Mouse (Mus musculus) erythroblast, embryonic 14.5 days (primary cell): ENCODE results near the gene Aplf. TPM values are rescaled to one million over a fixed set of nuclear protein-coding genes. Genes with fewer than 3 reads are reported as not detected.
A peak's percentile ranks its signal among the peaks of the same experiment; 100 is the strongest.

Source experiments
- H3K27me3 ChIP-seq: 2 replicates; pipeline ENCODE4 v1.6.1; 2012; ENCODE audit warnings: inconsistent platforms; ENCODE audit not compliant: control insufficient read depth
- H3K36me3 ChIP-seq: 2 replicates; pipeline ENCODE4 v1.6.1; 2012; ENCODE audit warnings: mild to moderate bottlenecking, inconsistent platforms; ENCODE audit not compliant: control insufficient read depth
- H3K4me1 ChIP-seq: 2 replicates; pipeline ENCODE4 v1.6.1; 2012; ENCODE audit warnings: inconsistent platforms; ENCODE audit not compliant: control insufficient read depth
- H3K4me3 ChIP-seq: replicated peaks from 2 replicates; pipeline ENCODE3; 2012; ENCODE audit warnings: moderate library complexity, mild to moderate bottlenecking, inconsistent platforms
- H3K9me3 ChIP-seq: 2 replicates; pipeline ENCODE4 v1.6.1; 2012; ENCODE audit warnings: low read length, inconsistent platforms, mixed read lengths; ENCODE audit not compliant: control insufficient read depth
- GATA1 ChIP-seq: IDR thresholded peaks from 2 replicates; pipeline ENCODE4 v1.6.1; 2012; ENCODE audit warnings: low read length, inconsistent platforms, mixed read lengths
- TAL1 ChIP-seq: IDR thresholded peaks from 3 replicates; pipeline ENCODE4 v1.6.1; 2012; ENCODE audit warnings: low read length, inconsistent platforms, mixed read lengths
- polyA plus RNA-seq: library from polyadenylated mRNA; stranded (reverse); fragments of >175 nt; gene quantifications from 2 replicates; pipeline ENCODE4 v1.2.3, GENCODE M21; 2012

The Aplf gene
- polyA plus RNA-seq, 1 experiment = 1.7 TPM

GRCm38 (mm10) chr6:87669894-87670588 is 2.0 kb downstream of the Aplf start:
- no peaks in the 10 kb centered on the region for H3K27me3 ChIP-seq
- peak overlapping the region; percentile 86 for H3K4me3 ChIP-seq
- peaks cover 76% of the 10 kb centered on the region for H3K4me1 ChIP-seq
- TF ChIP-seq GATA1 = no peak
- TF ChIP-seq TAL1 = no peak
- H3K9me3 ChIP-seq = peaks cover 3% of the 10 kb centered on the region
- peaks cover 31% of the 10 kb centered on the region for H3K36me3 ChIP-seq

DNA sequence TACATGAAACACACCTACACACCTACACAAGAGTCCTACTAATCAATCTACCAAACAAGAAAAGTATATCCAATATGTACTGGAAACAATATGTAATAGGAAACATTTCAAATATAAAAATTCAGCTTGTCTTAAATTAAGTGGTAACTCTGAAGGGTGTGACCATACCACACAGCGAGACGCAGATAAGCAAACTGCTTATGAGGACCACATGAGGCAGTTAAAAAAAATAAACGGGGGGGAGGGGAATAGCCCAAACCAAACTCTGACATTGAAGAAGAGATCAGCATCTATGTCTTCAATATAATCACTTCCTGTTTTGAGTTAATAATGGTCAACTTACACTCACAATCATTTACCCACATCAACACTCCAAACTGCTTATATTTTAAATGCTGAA is 3.3 kb downstream of the Aplf start:
- no peaks in the 10 kb centered on the region for H3K27me3 ChIP-seq
- H3K4me1 ChIP-seq = peaks cover 64% of the 10 kb centered on the region
- H3K4me3 ChIP-seq = peak overlapping the region; percentile 37
- peaks cover 38% of the 10 kb centered on the region for H3K36me3 ChIP-seq
- no peak; the same call in 1 of the 2 replicates for TF ChIP-seq GATA1
- TF ChIP-seq TAL1 = no peak
- H3K9me3 ChIP-seq = peaks cover 3% of the 10 kb centered on the region

DNA sequence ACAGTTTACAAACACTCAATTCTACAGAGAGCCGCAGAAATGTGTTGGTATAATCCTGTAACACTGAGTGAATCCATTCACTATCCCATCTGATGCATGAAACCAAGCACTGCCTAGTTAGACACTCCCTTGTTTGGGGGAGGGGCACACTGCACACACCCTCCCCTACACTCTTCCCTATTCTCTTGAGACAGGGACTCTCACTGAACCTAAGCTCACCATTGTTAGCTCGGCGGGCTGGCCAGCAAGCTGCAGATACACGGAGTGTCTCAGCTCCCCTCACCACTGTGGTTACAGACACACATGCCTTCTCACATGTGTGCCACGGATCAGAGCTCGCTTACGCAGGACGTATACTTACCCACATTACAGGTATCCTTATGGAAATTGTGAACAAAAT is 4.2 kb downstream of the Aplf start:
- TF ChIP-seq TAL1 = no peak
- no peak for TF ChIP-seq GATA1
- peaks cover 3% of the 10 kb centered on the region for H3K9me3 ChIP-seq
- peaks cover 47% of the 10 kb centered on the region for H3K36me3 ChIP-seq
- peak overlapping the region; percentile 37 for H3K4me3 ChIP-seq
- peaks cover 61% of the 10 kb centered on the region for H3K4me1 ChIP-seq
- no peaks in the 10 kb centered on the region for H3K27me3 ChIP-seq

DNA sequence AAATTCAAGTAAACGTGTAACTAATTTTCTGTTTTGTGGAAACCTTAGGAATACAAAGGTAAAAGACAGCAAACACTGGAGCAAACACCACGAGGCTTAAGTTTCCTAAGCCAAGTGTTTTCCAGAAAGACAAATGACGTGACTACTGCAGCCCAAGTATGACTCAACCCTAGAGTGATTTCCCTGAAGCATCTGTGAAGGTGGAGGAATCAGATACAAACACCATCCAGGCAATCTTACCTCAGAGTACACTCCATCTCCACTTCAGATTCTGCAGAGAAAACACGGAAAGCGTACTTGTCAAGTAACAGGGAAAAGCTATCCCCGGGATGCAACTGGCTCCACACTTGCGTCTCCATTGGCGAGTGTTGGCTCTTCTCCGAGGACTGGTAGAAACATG is 8.5 kb downstream of the Aplf start:
- peaks cover 57% of the 10 kb centered on the region for H3K4me1 ChIP-seq
- H3K36me3 ChIP-seq = peaks cover 79% of the 10 kb centered on the region
- peaks cover 3% of the 10 kb centered on the region for H3K9me3 ChIP-seq
- TF ChIP-seq TAL1 (no peak), GATA1 (no peak)
- no peak overlapping the region for H3K4me3 ChIP-seq
- H3K27me3 ChIP-seq = no peaks in the 10 kb centered on the region

DNA sequence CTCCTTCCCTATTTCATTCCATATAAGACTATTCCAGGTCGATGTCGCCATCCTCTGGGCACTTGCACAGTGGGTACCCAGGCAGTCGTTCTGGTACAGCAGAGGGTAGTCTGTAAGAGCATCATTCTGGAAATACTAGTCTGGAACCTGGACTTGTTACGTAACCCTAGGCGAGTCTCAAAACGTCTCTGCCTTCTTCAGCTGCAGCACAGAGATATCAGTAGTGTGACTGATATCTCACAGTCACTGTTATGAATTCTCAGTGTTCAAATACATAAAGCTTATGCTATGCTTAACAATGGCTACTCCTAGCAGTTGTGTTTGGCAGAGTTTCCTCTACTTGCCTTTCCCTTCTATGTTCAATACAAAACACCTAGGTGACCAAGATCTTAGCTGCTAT is 9.8 kb downstream of the Aplf start:
- Histone ChIP-seq H3K9me3 (peaks cover 3% of the 10 kb centered on the region), H3K27me3 (no peaks in the 10 kb centered on the region), H3K4me1 (peaks cover 50% of the 10 kb centered on the region), H3K36me3 (peaks cover 81% of the 10 kb centered on the region), H3K4me3 (no peak overlapping the region)
- peak; percentile 41; the same call in 1 of the 2 replicates for TF ChIP-seq GATA1
- peak; percentile 72 for TF ChIP-seq TAL1

GRCm38 (mm10) chr6:87661707-87662106 is 10.3 kb downstream of the Aplf start:
- peaks cover 47% of the 10 kb centered on the region for H3K4me1 ChIP-seq
- peak overlapping the region; percentile 16 for H3K4me3 ChIP-seq
- H3K9me3 ChIP-seq = peaks cover 3% of the 10 kb centered on the region
- TF ChIP-seq GATA1 (no peak), TAL1 (no peak)
- H3K27me3 ChIP-seq = no peaks in the 10 kb centered on the region
- peaks cover 77% of the 10 kb centered on the region for H3K36me3 ChIP-seq

GRCm38 (mm10) chr6:87658816-87659215 is 13.2 kb downstream of the Aplf start:
- no peaks in the 10 kb centered on the region for H3K27me3 ChIP-seq
- TF ChIP-seq GATA1 = no peak
- TF ChIP-seq TAL1 = no peak
- no peak overlapping the region for H3K4me3 ChIP-seq
- peaks cover 83% of the 10 kb centered on the region for H3K36me3 ChIP-seq
- no peaks in the 10 kb centered on the region for H3K9me3 ChIP-seq
- peaks cover 45% of the 10 kb centered on the region for H3K4me1 ChIP-seq

- TF ChIP-seq GATA1 (no peak), TAL1 (no peak)
- Histone ChIP-seq H3K27me3 (no peaks in the 10 kb centered on the region), H3K36me3 (peaks cover 91% of the 10 kb centered on the region), H3K9me3 (no peaks in the 10 kb centered on the region), H3K4me1 (peaks cover 15% of the 10 kb centered on the region), H3K4me3 (no peak overlapping the region)
Measured at GRCm38 (mm10) chr6:87653904-87654638, 17.9 kb downstream of the Aplf start.

- Histone ChIP-seq H3K4me1 (peaks cover 9% of the 10 kb centered on the region; the same call in 1 of the 2 replicates), H3K36me3 (peaks cover 91% of the 10 kb centered on the region), H3K4me3 (no peak overlapping the region), H3K27me3 (no peaks in the 10 kb centered on the region), H3K9me3 (no peaks in the 10 kb centered on the region)
- no peak for TF ChIP-seq GATA1
- no peak for TF ChIP-seq TAL1
Measured at GRCm38 (mm10) chr6:87653478-87653877, 18.5 kb downstream of the Aplf start.
